Comparison of ENCODE assay signal across 10 mouse cellular contexts in genomic region chr13:54211528-54212488, GRCm38 (mm10). TPM values are rescaled to one million over a fixed set of nuclear protein-coding genes. Genes with fewer than 3 reads are reported as not detected.
DNase-seq lines count a peak whose midpoint lies in the region; ATAC-seq lines count a peak whose summit lies in the region.
"Had no signal": no experiment of that assay in that cellular context is flagged by ENCODE, and none has a peak within 500 bp of the region (broad histone marks: within the 10 kb centered on the region; RNA-seq: fewer than 3 reads in every experiment).

No protein-coding gene starts in this region.

- no peaks in the 10 kb centered on the region; the same call in 1 of the 2 replicates for H3K27me3 ChIP-seq in forebrain, embryonic 13.5 days
- no peaks in the 10 kb centered on the region for H3K27me3 ChIP-seq in kidney, embryonic 15.5 days
- no peaks in the 10 kb centered on the region for H3K27me3 ChIP-seq in neural tube, embryonic 13.5 days
- H3K27me3 ChIP-seq: embryonic facial prominence, embryonic 12.5 days had no signal

- peak overlapping the region; percentile 70 for H3K27ac ChIP-seq in forebrain, embryonic 13.5 days
- peak overlapping the region; percentile 71 for H3K27ac ChIP-seq in kidney, embryonic 15.5 days
- peak overlapping the region; percentile 87 for H3K27ac ChIP-seq in neural tube, embryonic 13.5 days (replicated peaks)
- H3K27ac ChIP-seq: embryonic facial prominence, embryonic 12.5 days had no signal

- no peaks in the 10 kb centered on the region for H3K9me3 ChIP-seq in forebrain, embryonic 13.5 days (replicated peaks)
- H3K9me3 ChIP-seq in kidney, embryonic 15.5 days (replicated peaks), result no peaks in the 10 kb centered on the region
- H3K9me3 ChIP-seq in neural tube, embryonic 13.5 days, result no peaks in the 10 kb centered on the region
- H3K9me3 ChIP-seq: embryonic facial prominence, embryonic 12.5 days had no signal

- intact Hi-C loops in left cerebral cortex, postnatal 25 days (cut with DNase I), result no loop called here
- intact Hi-C loops in gastrocnemius, postnatal 36 days (cut with DNase I), result no loop called here

- no peak overlapping the region for H3K4me3 ChIP-seq in forebrain, embryonic 13.5 days
- no peak overlapping the region for H3K4me3 ChIP-seq in kidney, embryonic 15.5 days (replicated peaks)
- no peak overlapping the region for H3K4me3 ChIP-seq in neural tube, embryonic 13.5 days
- H3K4me3 ChIP-seq: embryonic facial prominence, embryonic 12.5 days had no signal

- peaks cover 18% of the 10 kb centered on the region for H3K4me1 ChIP-seq in forebrain, embryonic 13.5 days
- peaks cover 12% of the 10 kb centered on the region for H3K4me1 ChIP-seq in kidney, embryonic 15.5 days
- peaks cover 29% of the 10 kb centered on the region for H3K4me1 ChIP-seq in neural tube, embryonic 13.5 days (replicated peaks)

- H3K4me2 ChIP-seq in forebrain, embryonic 13.5 days, result peak overlapping the region; percentile 18; the same call in 1 of the 2 replicates
- H3K4me2 ChIP-seq in kidney, embryonic 15.5 days, result no peak overlapping the region
- peak overlapping the region; percentile 33 for H3K4me2 ChIP-seq in neural tube, embryonic 13.5 days
- H3K4me2 ChIP-seq: embryonic facial prominence, embryonic 12.5 days had no signal

- H3K9ac ChIP-seq in forebrain, embryonic 13.5 days, result no peak overlapping the region
- no peak overlapping the region for H3K9ac ChIP-seq in kidney, embryonic 15.5 days
- H3K9ac ChIP-seq in neural tube, embryonic 13.5 days, result no peak overlapping the region
- H3K9ac ChIP-seq: embryonic facial prominence, embryonic 12.5 days had no signal

- H3K36me3 ChIP-seq in forebrain, embryonic 13.5 days (ENCODE audit: poor library complexity, severe bottlenecking), result no peaks in the 10 kb centered on the region
- H3K36me3 ChIP-seq in kidney, embryonic 15.5 days, result no peaks in the 10 kb centered on the region
- no peaks in the 10 kb centered on the region for H3K36me3 ChIP-seq in neural tube, embryonic 13.5 days
- H3K36me3 ChIP-seq: embryonic facial prominence, embryonic 12.5 days had no signal

- DNase-seq in cerebellum, adult 9-10 months, result peak; percentile 26
- no peak for DNase-seq in cerebellum, postnatal 25 days
- no peak for DNase-seq in left cerebral cortex, postnatal 25 days (ENCODE audit: low spot score in 2 of 2)
- DNase-seq in left cerebral cortex, adult 18-20 months (ENCODE audit: low spot score in 2 of 2), result no peak
- DNase-seq in gastrocnemius, postnatal 36 days, result no peak
- DNase-seq: gastrocnemius, postnatal 25 days had no signal

- peak; percentile 70; the same call in 1 of the 2 replicates for ATAC-seq in forebrain, embryonic 13.5 days
- peak; percentile 82 for ATAC-seq in kidney, embryonic 15.5 days (replicated peaks; ENCODE audit: low FRiP score)
- peak; percentile 93 for ATAC-seq in neural tube, embryonic 13.5 days (ENCODE audit: low read depth)

- 25% methylated on average over 10 of the region's 10 CpGs for WGBS in forebrain, embryonic 13.5 days
- WGBS in kidney, embryonic 15.5 days, result 29% methylated on average over 10 of the region's 10 CpGs
- WGBS in neural tube, embryonic 13.5 days, result 17% methylated on average over 10 of the region's 10 CpGs

RNA-seq across cellular contexts. Expression of gene Hrh2, which starts 19.9 kb away (rescaled TPM):
- 0.08 and 0.19 TPM in 2 replicates for polyA plus RNA-seq in forebrain, embryonic 13.5 days (2015; fragmentation: Nextera tagmentation; extraction: Ambion mirVana)
- not detected in 2 replicates for polyA plus RNA-seq in kidney, embryonic 15.5 days (2015; fragmentation: Nextera tagmentation; extraction: Ambion mirVana)
- polyA plus RNA-seq in neural tube, embryonic 13.5 days (2015; fragmentation: Nextera tagmentation; extraction: Ambion mirVana), result 0.25 and 0.26 TPM in 2 replicates
- total RNA-seq in left cerebral cortex, postnatal 25 days (2021), result 10 to 100 TPM; 15.3 to 15.7 TPM
- total RNA-seq in left cerebral cortex, adult 18-20 months (2021), result 10 to 100 TPM; 15.3 to 15.5 TPM
- total RNA-seq in gastrocnemius, postnatal 36 days (2021), result under 1 TPM in 1 of 2 experiments, not detected in 1; 0.10 TPM
- total RNA-seq: gastrocnemius, postnatal 25 days had no signal

Comparison
In these comparisons a context has a peak if more than half of its experiments do, and no peak if none do; other contexts are left out.
1. RNA of gene Hrh2, which starts 19.9 kb away (total RNA-seq): 15.3 to 15.7 TPM in left cerebral cortex, postnatal 25 days and 15.3 to 15.5 TPM in left cerebral cortex, adult 18-20 months; 0.10 TPM in gastrocnemius, postnatal 36 days; every median in the first group is over 10 times any median in the second.
2. Peak in every context shown above with its lines, with median percentiles within 50 percentile points of each other: ATAC-seq and H3K27ac ChIP-seq.